Mouse (Mus musculus): Measurements from ENCODE around the gene Sh2d1b2. TPM values are rescaled to one million over a fixed set of nuclear protein-coding genes. Genes with fewer than 3 reads are reported as not detected.

Gene Sh2d1b2
- polyA plus RNA-seq, 1 experiment from 2014 or later, result not detected

DNA sequence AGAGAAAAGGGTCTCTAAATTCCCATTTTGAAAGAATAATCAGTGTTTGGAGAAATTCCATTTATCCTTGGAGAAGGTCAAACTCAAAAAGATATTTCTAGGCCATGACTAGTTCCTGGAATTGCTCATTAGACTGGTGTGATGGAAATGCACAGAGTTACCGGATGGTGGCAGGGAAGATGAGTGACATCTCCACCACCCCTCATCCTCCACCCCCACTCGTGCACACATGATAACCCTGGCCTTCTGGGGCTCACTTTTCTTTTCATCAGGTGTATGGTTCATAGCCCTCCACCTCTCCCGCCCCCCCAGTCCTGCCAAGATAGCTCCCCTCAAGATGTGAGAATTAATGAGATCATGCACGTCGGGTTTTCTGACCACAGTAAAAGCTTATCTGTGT is 60.7 kb downstream of the Sh2d1b2 start:
- no peak overlapping the region for H3K4me3 ChIP-seq
- no peak for DNase-seq (ENCODE audit: extremely low spot score, low spot score)
- H3K27me3 ChIP-seq (ENCODE audit: poor library complexity, severe bottlenecking), result no peaks in the 10 kb centered on the region
- peaks cover 13% of the 10 kb centered on the region for H3K4me1 ChIP-seq
- no peaks in the 10 kb centered on the region for H3K36me3 ChIP-seq (replicated peaks)
- H3K27ac ChIP-seq, result no peak overlapping the region
- H3K9me3 ChIP-seq, result no peaks in the 10 kb centered on the region
- WGBS, result 81% methylated on average over 5 of the region's 5 CpGs

DNA sequence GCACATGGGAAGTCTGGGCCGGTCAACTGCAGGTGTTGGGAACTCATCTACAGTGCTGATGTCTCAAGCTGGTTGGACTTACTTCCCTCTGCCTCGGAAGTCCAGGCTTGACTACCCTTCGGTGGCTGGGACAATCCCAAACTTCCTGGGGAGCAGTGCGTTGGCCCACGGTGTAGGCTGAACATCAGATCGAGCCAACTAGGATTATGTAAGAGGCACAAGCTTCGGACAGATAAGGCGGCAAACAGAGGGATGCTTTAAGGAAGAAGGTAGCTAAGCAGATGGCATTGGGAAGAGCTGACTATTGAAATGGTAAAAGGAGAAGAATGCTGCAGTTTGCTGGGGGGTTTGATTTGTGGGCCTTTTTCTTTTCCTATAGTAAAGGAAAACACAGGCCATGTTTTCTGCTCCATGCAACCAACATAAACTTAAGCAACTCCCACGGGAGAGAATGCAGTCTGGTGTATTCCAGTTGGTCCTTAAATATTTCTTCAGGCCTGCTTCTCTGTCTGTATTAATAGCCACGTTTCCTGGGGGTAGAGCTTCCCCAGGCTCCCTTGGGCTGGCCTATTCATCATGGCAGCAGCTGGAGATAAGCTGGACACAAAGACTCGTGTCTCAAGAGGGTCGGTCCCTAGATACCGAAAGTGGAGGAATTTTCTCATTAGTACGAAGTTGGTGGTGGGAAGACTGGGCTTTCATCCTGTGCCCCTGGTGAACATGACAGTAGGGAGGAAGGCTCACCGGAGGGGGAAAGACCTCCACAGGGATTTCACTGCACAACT is 62.4 kb downstream of the Sh2d1b2 start:
- Histone ChIP-seq H3K27ac (peak overlapping the region; percentile 42; the same call in 1 of the 2 replicates), H3K4me1 (peaks cover 13% of the 10 kb centered on the region), H3K36me3 (replicated peaks) (no peaks in the 10 kb centered on the region), H3K9me3 (no peaks in the 10 kb centered on the region), H3K27me3 (ENCODE audit: poor library complexity, severe bottlenecking) (no peaks in the 10 kb centered on the region), H3K4me3 (no peak overlapping the region)
- DNase-seq (ENCODE audit: extremely low spot score, low spot score), result no peak
- 75% methylated on average over 15 of the region's 15 CpGs for WGBS

GRCm38 (mm10) chr1:170299496-170299895 is 66.9 kb downstream of the Sh2d1b2 start:
- 72% methylated on average over 4 of the region's 4 CpGs for WGBS
- no peaks in the 10 kb centered on the region; the same call in 1 of the 2 replicates for H3K36me3 ChIP-seq (replicated peaks)
- H3K9me3 ChIP-seq, result no peaks in the 10 kb centered on the region
- H3K27me3 ChIP-seq (ENCODE audit: poor library complexity, severe bottlenecking), result no peaks in the 10 kb centered on the region
- peaks cover 21% of the 10 kb centered on the region for H3K4me1 ChIP-seq
- no peak for DNase-seq (ENCODE audit: extremely low spot score, low spot score)
- no peak overlapping the region for H3K27ac ChIP-seq
- no peak overlapping the region for H3K4me3 ChIP-seq

DNA sequence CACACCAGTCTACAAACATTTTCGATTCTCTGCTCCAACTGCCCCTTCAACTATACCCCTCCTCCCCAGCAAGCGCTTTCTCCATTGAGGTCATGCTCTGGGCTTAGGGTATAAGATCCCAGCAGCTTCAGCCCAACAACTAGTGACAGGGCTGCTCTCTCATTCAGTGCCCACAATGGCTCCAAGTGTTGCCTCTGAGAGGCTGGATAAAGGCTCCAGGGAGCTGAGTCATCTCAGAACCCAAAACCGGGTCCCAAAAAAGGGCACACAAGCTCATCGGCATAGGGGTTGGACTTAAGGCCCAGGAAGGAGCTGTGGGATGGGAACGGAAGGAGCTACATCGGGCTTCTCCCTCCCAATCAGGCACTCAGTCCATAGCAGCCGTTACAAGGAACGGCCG is 69.1 kb downstream of the Sh2d1b2 start:
- Histone ChIP-seq H3K9me3 (no peaks in the 10 kb centered on the region), H3K27ac (no peak overlapping the region), H3K27me3 (ENCODE audit: poor library complexity, severe bottlenecking) (no peaks in the 10 kb centered on the region), H3K4me3 (no peak overlapping the region), H3K4me1 (peaks cover 11% of the 10 kb centered on the region; the same call in 1 of the 2 replicates), H3K36me3 (replicated peaks) (no peaks in the 10 kb centered on the region; the same call in 1 of the 2 replicates)
- WGBS, result 92% methylated on average over 9 of the region's 9 CpGs
- DNase-seq (ENCODE audit: extremely low spot score, low spot score), result no peak

DNA sequence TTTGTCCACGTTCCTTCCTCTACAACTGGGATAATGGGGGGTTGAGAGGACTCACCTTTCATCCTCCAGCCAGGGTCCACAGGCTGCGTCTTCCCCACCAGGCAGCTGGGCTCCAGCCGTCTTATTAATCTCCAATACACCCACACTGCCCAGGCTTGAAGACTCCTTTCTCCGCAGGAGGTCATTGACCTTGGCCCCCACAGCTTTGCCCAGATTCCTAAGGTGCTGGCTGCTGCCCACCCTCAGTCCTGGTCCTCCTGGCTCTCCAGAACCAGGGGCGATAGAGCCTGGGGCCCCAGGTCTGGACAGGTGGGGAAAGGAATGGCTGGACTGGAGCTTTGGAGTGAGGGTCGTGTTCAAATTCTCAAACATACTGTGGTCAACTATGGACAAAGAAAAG is 69.9 kb downstream of the Sh2d1b2 start:
- WGBS, result 88% methylated on average over 6 of the region's 6 CpGs

DNA sequence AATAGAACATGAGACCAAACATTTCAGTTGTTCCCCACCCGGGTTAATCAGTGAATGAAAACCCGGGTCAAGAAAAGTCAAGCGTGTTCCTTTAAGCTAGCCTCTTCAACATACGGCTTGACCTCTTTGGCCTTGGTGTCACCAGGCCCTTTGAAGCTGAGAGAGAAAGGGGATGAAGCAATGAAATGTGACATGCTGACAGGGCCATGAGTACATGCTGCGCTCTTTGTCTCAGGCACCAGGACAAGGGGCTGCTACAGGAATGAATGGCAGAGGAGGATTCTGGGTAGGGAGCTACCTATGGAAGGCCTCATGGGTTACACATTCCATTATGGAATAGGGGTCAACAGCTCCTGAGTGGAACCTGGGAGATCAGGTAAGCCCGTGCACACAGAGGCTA is 70.6 kb downstream of the Sh2d1b2 start:
- WGBS, result 76% methylated on average over 6 of the region's 6 CpGs
- no peak for DNase-seq (ENCODE audit: extremely low spot score, low spot score)
- H3K27ac ChIP-seq, result no peak overlapping the region

More for the DNA sequence above, 69.9 kb downstream of the Sh2d1b2 start:
- Histone ChIP-seq H3K4me3 (no peak overlapping the region), H3K27me3 (ENCODE audit: poor library complexity, severe bottlenecking) (no peaks in the 10 kb centered on the region), H3K4me1 (peaks cover 11% of the 10 kb centered on the region; the same call in 1 of the 2 replicates), H3K9me3 (no peaks in the 10 kb centered on the region), H3K27ac (no peak overlapping the region), H3K36me3 (replicated peaks) (no peaks in the 10 kb centered on the region; the same call in 1 of the 2 replicates)
- DNase-seq (ENCODE audit: extremely low spot score, low spot score), result no peak

More for the DNA sequence above, 70.6 kb downstream of the Sh2d1b2 start:
- H3K36me3 ChIP-seq (replicated peaks), result no peaks in the 10 kb centered on the region; the same call in 1 of the 2 replicates
- H3K9me3 ChIP-seq, result no peaks in the 10 kb centered on the region
- no peak overlapping the region for H3K4me3 ChIP-seq
- H3K4me1 ChIP-seq, result peaks cover 11% of the 10 kb centered on the region; the same call in 1 of the 2 replicates
- H3K27me3 ChIP-seq (ENCODE audit: poor library complexity, severe bottlenecking), result no peaks in the 10 kb centered on the region

Other genes starting within 250 kb of the Sh2d1b2 start
- gene Ddr2, start 122.0 kb upstream of the Sh2d1b2 start, polyA plus RNA-seq (2016; fragmentation: Nextera tagmentation; extraction: Ambion mirVana), result 28.7 and 30.7 TPM in 2 replicates
- gene Uap1, start 57.8 kb upstream of the Sh2d1b2 start, polyA plus RNA-seq (2016; fragmentation: Nextera tagmentation; extraction: Ambion mirVana), result 53.3 and 55.2 TPM in 2 replicates
- 10.0 and 10.1 TPM in 2 replicates for gene Uhmk1, start 17.4 kb upstream of the Sh2d1b2 start, polyA plus RNA-seq (2016; fragmentation: Nextera tagmentation; extraction: Ambion mirVana)
- gene Sh2d1b1, start 44.6 kb downstream of the Sh2d1b2 start, polyA plus RNA-seq (2016; fragmentation: Nextera tagmentation; extraction: Ambion mirVana), result not detected in 2 replicates
- gene Gm7694, start 73.6 kb downstream of the Sh2d1b2 start, polyA plus RNA-seq (2016; fragmentation: Nextera tagmentation; extraction: Ambion mirVana), result 3.4 and 3.6 TPM in 2 replicates
- 1.5 and 1.9 TPM in 2 replicates for gene Spata46, start 76.1 kb downstream of the Sh2d1b2 start, polyA plus RNA-seq (2016; fragmentation: Nextera tagmentation; extraction: Ambion mirVana)